Mouse (Mus musculus) embryo, embryonic 10.5 days (tissue): ENCODE measurements around the gene Tnfrsf26.
"Not testable (repeated sequence)": the region's sequence is repeated elsewhere in the genome, so short reads cannot be mapped to it uniquely, and the experiment has no call there.

ENCODE experiments used
- DNase-seq: peaks from one replicate; pipeline ENCODE4 v3.0.0-alpha.2; 2015; ENCODE audit warnings: low spot score

The Tnfrsf26 gene

DNA sequence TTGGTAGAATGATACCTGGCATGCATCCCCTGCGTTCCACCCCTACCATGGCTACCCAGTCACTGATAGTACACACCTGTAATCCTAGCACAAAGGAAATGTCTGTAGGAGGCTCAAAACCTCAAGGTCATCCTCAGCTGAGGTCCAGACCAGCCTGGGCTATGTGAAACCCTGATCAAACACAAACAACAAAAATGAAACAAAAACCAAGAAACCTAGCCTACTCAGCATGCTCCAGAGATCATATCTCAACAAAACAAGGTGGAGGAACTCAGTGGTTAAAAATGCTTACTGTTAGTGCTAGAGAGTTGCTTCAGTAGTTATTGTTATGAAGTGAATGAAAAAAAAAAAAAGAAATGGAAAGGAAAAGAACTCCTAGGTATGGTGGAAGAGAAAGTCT lies at the start of gene Tnfrsf26:
Gene Tnfrsf26 (minus strand): TSS at position 183 of the 400 bp plus-strand sequence.
- no peak for DNase-seq

DNA sequence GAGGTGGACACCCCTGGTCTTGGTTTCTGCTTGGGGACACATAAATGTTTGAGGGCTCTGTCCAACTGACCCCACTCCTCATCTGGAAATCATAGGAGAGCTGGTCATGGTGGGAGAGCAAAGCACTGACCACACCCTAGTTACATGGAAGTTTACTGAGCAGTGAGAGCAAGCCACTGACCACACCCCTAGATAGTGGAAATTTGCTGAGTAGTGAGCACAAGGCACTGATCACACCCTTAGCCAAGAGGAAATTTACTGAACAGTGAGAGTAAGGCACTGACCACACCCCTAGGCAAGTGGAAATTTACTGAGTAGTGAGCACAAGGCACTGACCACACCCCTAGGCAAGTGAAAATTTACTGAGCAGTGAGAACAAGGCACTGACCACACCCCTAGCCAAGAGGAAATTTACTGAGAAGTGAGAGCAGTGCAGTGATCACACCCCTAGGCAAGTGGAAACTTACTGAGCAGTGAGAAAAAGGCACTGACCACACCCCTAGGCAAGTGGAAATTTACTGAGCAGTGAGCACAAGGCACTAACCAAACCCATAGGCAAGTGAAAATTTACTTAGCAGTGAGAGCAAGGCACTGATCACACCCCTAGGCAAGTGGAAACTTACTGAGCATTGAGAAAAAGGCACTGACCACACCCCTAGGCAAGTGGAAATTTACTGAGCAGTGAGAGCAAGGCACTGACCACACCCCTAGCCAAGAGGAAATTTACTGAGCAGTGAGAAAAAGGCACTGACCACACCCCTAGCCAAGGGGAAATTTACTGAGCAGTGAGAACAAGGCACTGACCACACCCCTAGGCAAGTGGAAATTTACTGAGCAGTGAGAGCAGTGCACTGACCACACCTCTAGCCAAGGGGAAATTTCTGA lies 38.1 kb upstream of the Tnfrsf26 start:
- no peak for DNase-seq

GRCm38 (mm10) chr7:143663470-143663869 lies 34.9 kb upstream of the Tnfrsf26 start:
- DNase-seq, result no peak

GRCm38 (mm10) chr7:143660797-143661196 lies 32.3 kb upstream of the Tnfrsf26 start:
- DNase-seq, result no peak

GRCm38 (mm10) chr7:143649769-143650346 lies 21.3 kb upstream of the Tnfrsf26 start:
- not testable (repeated sequence) for DNase-seq

GRCm38 (mm10) chr7:143649034-143649768 lies 20.7 kb upstream of the Tnfrsf26 start, which contains the start of gene Tnfrsf22:
Gene Tnfrsf22, minus strand, starts transcription at chr7:143649661.
- peak; percentile 91 for DNase-seq

- not testable (repeated sequence) for DNase-seq
Measured at GRCm38 (mm10) chr7:143643949-143644348, 15.4 kb upstream of the Tnfrsf26 start.

GRCm38 (mm10) chr7:143636674-143637073 lies 8.2 kb upstream of the Tnfrsf26 start:
- DNase-seq, result no peak

DNA sequence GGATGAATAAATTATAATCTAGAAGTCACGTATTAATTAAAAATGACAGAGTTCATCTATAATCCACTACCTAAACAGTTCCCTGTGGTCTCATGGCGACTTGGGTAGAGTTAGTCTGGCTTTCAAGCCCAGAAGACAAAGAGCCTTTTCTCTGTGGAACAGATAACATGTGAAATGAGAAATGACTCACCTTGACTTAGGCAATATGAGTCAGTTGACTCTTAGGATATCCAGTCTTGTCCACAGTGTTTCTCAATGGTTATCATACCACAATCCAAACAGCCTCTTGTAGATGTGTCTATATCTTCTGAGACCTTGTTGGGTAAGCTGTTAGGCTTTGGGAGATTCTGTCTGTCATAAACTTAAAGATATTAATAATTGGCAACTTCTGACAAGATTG lies 3.0 kb upstream of the Tnfrsf26 start:
- DNase-seq, result no peak

GRCm38 (mm10) chr7:143629501-143629900 lies 979 bp upstream of the Tnfrsf26 start:
- no peak for DNase-seq

DNA sequence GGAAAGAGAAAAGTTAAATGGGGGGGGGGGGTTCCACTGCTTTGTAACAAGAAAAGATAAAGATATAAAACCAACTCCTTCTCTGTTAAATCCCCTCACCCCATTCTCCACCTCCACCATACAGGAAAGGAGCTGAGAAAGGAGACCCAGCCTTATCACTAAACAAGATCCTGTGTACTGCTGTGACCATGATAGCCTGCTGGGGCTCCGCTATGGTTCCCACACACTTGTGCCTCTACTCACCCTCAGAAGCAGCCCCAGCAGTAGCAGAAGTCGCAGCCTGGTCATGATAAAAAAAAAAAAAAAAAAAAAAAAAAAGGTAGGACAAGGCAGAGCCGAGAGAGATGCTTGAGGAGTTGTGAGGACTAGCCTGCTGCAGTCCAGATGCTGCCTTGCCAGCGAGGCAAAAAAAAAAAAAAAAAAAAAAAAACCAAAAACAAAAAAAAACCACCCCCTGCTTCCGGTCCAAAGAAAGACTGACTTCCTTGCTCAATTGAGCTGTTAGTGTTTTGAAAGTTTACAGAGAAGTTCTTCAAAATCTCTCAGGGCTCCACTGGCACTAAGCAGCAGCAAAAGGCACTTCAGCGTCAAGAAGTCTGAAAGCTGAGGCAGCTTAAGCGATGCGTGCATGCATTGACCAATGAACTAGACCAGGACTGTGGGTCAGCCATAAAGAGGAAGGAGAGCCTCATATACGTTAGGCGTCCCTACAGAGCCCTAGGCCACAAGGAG lies 801 bp downstream of the Tnfrsf26 start:
- DNase-seq, result no peak

- DNase-seq, result no peak
Measured at GRCm38 (mm10) chr7:143626178-143626577, 2.3 kb downstream of the Tnfrsf26 start.

DNA sequence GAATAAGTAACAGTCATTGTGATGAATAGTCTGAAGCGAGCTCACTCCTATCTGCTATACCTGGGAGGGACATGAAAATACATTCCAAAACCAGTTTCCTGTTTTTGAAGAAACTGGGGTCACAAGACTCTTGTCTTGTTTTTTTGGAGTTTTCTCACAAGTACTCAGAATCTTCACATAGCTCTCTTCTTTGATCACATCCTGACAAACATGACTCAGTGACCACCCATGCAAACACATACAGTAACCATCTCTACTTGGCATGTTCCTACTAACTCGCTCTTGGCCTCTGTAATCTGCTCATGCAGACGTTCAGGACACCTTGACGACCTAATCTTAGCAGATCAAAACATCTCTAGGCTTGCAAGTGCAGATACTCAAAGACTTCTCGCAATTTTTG lies 3.4 kb downstream of the Tnfrsf26 start:
- no peak for DNase-seq

DNA sequence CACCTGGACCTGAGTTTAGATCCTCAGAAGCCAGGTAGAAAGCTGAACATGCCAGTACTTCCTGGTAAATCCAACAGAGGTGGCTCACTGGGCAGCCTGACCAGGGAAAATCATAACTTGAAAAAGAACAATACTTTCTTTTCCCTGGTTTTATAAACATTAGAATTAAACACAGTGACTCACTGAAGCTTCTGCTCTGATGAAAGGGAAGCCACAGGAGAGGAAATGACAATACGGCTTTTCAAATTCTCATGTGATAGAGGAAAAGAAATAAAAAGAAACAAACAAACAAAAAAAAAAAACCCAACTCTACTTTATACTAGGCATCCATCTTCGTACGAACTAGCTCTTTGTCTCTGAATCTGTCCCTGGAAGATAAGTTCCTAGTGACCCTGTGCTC lies 4.0 kb downstream of the Tnfrsf26 start:
- DNase-seq, result no peak

DNA sequence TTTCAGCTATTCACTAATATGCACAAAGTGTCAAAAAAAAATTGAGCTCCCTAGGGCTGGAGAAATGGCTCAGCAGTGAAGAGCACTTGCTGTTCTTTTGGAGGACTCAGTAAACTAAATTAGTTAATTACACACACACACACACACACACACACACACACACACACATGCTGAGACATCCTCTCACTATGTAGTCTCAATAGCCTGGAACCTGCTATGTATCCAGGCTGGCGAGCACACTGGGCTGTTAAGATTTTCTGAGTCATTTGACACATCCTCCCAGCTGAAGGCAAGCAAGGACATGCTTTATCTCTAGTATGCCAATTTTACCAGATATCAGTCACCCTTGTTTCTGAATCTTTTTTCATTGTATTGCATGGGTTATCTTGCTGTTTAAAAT lies 7.6 kb downstream of the Tnfrsf26 start:
- DNase-seq, result no peak

DNA sequence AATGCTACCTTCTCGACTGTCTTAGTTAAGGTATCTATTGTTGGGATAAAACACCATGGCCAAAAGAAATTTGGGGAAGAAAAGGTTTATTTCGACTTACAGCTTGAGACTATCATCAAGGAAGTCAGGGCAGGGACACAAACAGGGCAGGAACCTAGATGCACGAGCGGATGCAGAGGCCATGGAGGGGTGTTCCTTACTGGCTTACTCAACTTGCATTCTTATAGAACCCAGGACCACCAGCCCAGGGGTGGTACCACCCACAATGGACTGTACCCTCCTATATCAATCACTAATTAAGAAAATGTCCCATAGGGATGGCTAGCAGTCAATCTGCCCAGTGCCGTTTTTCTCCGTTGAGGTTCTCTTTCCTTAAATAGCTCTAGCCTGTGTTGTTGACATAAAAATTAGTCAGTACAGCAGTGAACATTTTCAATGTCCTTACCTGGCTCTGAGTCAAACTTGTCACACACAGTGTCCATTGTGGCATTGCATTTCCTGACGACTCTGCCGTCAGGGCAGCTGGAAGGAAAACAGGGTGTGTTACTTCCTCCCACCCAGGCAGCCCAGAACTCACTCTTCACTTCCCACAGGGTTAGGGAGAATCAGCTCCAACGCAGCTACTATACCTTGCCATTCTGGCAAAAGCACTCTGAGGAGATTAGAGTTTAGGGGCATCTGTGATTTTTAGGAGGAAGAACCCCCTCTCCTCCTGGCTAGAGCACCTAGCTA lies 14.0 kb downstream of the Tnfrsf26 start:
- no peak for DNase-seq

DNA sequence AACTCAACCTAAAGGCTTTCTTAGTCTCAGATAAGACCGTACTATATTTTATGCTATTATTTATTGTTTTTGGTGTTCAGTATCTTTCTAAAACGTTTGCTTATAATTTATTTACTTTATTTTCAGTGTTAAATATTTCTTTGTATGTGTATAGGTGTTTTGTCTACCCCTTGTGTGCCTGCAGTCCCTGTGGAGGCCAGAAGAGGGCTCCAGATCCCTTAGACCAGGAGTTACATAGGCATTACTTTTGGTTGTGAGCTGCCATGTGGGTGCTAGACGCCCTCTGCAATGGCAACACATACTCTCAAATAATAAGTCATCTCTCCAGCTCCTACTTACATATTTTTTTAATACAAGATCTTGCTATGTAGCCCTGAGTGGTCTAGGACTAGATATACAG lies 16.3 kb downstream of the Tnfrsf26 start:
- no peak for DNase-seq

DNA sequence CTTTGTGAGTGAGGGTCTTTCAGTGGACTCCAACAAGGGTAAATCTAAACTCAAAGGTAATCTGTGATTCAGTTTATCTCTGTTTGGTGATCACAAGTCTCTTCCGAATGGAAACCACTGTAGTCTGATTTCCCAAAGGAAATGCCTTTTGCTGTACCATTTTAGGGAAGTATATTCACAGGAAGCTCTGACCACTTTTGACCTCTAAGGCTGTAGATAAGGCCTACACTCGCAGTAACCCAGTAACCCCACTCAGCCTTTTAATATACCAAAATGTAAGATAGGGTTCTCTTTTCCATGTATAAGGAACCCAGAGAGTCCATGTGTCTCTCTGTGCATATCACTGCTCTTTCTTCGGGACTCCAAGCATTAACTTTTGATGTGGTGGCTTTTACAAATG lies 23.2 kb downstream of the Tnfrsf26 start:
- no peak for DNase-seq

GRCm38 (mm10) chr7:143604889-143605288 lies 23.6 kb downstream of the Tnfrsf26 start:
- DNase-seq, result no peak

GRCm38 (mm10) chr7:143601705-143602104 lies 26.8 kb downstream of the Tnfrsf26 start:
- peak; percentile 5 for DNase-seq

DNA sequence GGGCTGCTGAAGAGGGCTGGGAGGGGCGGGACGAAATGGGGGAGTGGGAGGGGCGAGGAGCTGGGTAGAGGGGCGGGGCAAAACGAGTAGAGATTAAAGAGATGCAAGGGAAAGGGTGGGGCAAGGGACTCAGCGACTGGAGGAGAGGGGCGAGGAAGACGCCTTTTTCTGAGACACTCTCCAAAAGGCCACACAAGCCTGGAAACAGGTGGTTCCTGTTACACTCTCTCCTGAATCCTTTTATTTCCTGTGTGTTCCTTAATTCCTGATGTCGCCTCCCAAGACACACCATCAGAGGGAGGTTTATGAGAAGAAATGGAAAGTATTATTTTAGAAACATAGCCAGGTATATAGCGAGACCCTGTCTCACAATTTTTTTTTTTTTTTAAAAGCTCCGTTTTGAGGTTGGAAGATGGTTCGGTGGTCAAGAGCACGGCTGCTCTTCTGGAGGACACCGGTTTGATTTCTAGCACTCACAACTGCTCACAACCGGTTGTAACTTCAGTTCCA lies 28.2 kb downstream of the Tnfrsf26 start:
- no peak for DNase-seq
